Mouse (Mus musculus) testis, adult 2 months (tissue): ENCODE data around the gene Itgbl1.

Experiments used
- CTCF ChIP-seq: fragments of 200-500 bp; IDR thresholded peaks from 2 replicates; pipeline ENCODE4 v1.5.1; 2012; ENCODE audit warnings: low read depth, mild to moderate bottlenecking, inconsistent platforms, low read length, moderate library complexity; ENCODE audit not compliant: control insufficient read depth, insufficient read depth, insufficient replicate concordance
- POLR2A ChIP-seq: fragments of 200-500 bp; IDR thresholded peaks from 2 replicates; pipeline ENCODE4 v1.6.1; 2012; ENCODE audit warnings: low read depth, mild to moderate bottlenecking, inconsistent platforms, low read length, moderate library complexity; ENCODE audit not compliant: control insufficient read depth

GRCm38 (mm10) chr14:123662386-123662785 lies 2.6 kb downstream of the Itgbl1 start:
- no peak for TF ChIP-seq POLR2A
- no peak for TF ChIP-seq CTCF
